Mouse (Mus musculus): ENCODE data around the gene Appl2. TPM values are rescaled to one million over a fixed set of nuclear protein-coding genes. Genes with fewer than 3 reads are reported as not detected.
A peak's percentile ranks its signal among the peaks of the same experiment; 100 is the strongest.
"Not testable (repeated sequence)": the region's sequence is repeated elsewhere in the genome, so short reads cannot be mapped to it uniquely, and the experiment has no call there.

Appl2 gene
- total RNA-seq (2021) = 10 to 100 TPM; 67.8 to 69.2 TPM
- long read RNA-seq, experiment 1, transcript Appl2-201 (21 exons, 3,020 nt) = major isoform, 11 of 36 reads
- long read RNA-seq, experiment 1, partial matches to known transcripts = 2 of 36 reads
- long read RNA-seq, experiment 1, other reads (novel, unspliced or antisense) = 23 of 36 reads
- long read RNA-seq, experiment 2, transcript Appl2-201 (21 exons, 3,020 nt) = major isoform, 28 of 49 reads
- long read RNA-seq, experiment 2, partial matches to known transcripts = 3 of 49 reads
- long read RNA-seq, experiment 2, other reads (novel, unspliced or antisense) = 18 of 49 reads

- intact Hi-C loops (cut with DNase I) = loop anchor here (5.0 kb wide), 1 partner anchor 74 kb away; the partner anchor contains the start of gene 1500009L16Rik
- TF ChIP-seq CTCF (IDR thresholded peaks at IDR 0.05) = no peak; the same call in 1 of the 2 replicates
- DNase-seq (ENCODE audit: extremely low spot score in 1 of 2, low spot score in 2 of 2) = peak; percentile 89
- Histone ChIP-seq H3K27ac (peak within 1 kb of the TSS; percentile 89), H3K4me3 (peak within 1 kb of the TSS; percentile 77)
These were observed at the start of gene Appl2 for GRCm38 (mm10) chr10:83648131-83649020. Gene Appl2 (minus strand): TSS chr10:83648738.

DNA sequence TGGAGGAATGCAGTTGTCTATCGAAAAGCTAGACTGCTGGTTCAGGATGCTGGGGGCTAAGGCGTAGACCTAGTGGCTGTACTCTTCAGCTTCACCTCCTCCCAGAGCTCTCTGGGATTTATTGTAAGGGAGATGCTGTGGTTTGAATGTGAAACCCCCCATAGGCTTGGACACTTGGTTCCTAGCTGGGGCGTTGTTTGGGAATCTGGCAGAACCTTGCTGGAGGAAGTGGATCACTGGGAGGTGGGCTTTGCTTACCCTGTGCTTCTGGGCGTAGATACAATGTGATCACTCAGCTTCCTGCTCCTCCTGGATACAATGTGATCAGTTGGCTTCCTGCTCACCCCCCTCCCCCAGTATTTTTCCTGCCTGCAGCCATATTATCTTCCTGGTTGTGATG lies 47.7 kb upstream of the Appl2 start:
- no peak overlapping the region for H3K27ac ChIP-seq
- no peak for TF ChIP-seq CTCF (IDR thresholded peaks at IDR 0.05)
- intact Hi-C loops (cut with DNase I) = no loop called here
- H3K4me3 ChIP-seq = no peak overlapping the region
- DNase-seq (ENCODE audit: extremely low spot score in 1 of 2, low spot score in 2 of 2) = no peak

GRCm38 (mm10) chr10:83692175-83692895 lies 43.8 kb upstream of the Appl2 start:
- no peak overlapping the region for H3K4me3 ChIP-seq
- H3K27ac ChIP-seq = no peak overlapping the region
- intact Hi-C loops (cut with DNase I) = no loop called here
- DNase-seq (ENCODE audit: extremely low spot score in 1 of 2, low spot score in 2 of 2) = no peak
- no peak for TF ChIP-seq CTCF (IDR thresholded peaks at IDR 0.05)

- Histone ChIP-seq H3K4me3 (no peak overlapping the region), H3K27ac (no peak overlapping the region)
- intact Hi-C loops (cut with DNase I) = loop anchor here (10.0 kb wide), 1 partner anchor 797 kb away; no protein-coding TSS in a partner anchor
- no peak for DNase-seq (ENCODE audit: extremely low spot score in 1 of 2, low spot score in 2 of 2)
- peak; percentile 41 for TF ChIP-seq CTCF (IDR thresholded peaks at IDR 0.05)
These were observed 39.7 kb upstream of the Appl2 start for GRCm38 (mm10) chr10:83688215-83688614.

GRCm38 (mm10) chr10:83681334-83681733 lies 32.8 kb upstream of the Appl2 start:
- no peak overlapping the region for H3K4me3 ChIP-seq
- no peak for TF ChIP-seq CTCF (IDR thresholded peaks at IDR 0.05)
- intact Hi-C loops (cut with DNase I) = loop anchor here (10.0 kb wide), 1 partner anchor 803 kb away; no protein-coding TSS in a partner anchor
- H3K27ac ChIP-seq = no peak overlapping the region
- no peak for DNase-seq (ENCODE audit: extremely low spot score in 1 of 2, low spot score in 2 of 2)

- no peak for DNase-seq (ENCODE audit: extremely low spot score in 1 of 2, low spot score in 2 of 2)
These were observed 18.0 kb upstream of the Appl2 start for GRCm38 (mm10) chr10:83666556-83666955.

DNA sequence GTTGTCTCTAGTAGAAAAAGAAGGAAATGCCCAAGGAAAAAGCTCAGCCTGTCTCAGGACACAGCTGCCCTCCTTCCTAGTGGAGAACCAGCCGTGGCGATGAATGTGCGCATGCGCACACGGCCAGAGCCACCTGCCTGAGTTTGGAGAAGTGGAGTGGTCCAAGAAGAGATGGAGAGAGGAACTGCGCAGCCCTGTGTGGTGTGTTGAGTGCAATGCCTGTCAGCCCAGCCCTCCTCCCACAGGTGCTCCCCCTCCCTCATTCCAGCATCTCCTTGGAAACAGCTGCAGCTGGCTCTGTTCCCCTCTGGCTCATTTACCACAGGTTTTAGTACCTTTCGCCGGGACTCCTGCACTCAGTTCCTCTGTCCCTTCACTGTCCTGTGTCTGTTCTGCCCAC lies 13.4 kb upstream of the Appl2 start:
- no peak overlapping the region for H3K4me3 ChIP-seq
- no peak for TF ChIP-seq CTCF (IDR thresholded peaks at IDR 0.05)
- DNase-seq (ENCODE audit: extremely low spot score in 1 of 2, low spot score in 2 of 2) = no peak
- intact Hi-C loops (cut with DNase I) = no loop called here
- no peak overlapping the region for H3K27ac ChIP-seq

More at GRCm38 (mm10) chr10:83666556-83666955, 18.0 kb upstream of the Appl2 start:
- TF ChIP-seq CTCF (IDR thresholded peaks at IDR 0.05) = no peak
- Histone ChIP-seq H3K4me3 (no peak overlapping the region), H3K27ac (no peak overlapping the region)
- intact Hi-C loops (cut with DNase I) = no loop called here

GRCm38 (mm10) chr10:83660605-83661004 lies 12.1 kb upstream of the Appl2 start:
- no peak overlapping the region for H3K4me3 ChIP-seq
- no peak; the same call in 1 of the 2 replicates for TF ChIP-seq CTCF (IDR thresholded peaks at IDR 0.05)
- intact Hi-C loops (cut with DNase I) = no loop called here
- DNase-seq (ENCODE audit: extremely low spot score in 1 of 2, low spot score in 2 of 2) = no peak
- H3K27ac ChIP-seq = no peak overlapping the region

DNA sequence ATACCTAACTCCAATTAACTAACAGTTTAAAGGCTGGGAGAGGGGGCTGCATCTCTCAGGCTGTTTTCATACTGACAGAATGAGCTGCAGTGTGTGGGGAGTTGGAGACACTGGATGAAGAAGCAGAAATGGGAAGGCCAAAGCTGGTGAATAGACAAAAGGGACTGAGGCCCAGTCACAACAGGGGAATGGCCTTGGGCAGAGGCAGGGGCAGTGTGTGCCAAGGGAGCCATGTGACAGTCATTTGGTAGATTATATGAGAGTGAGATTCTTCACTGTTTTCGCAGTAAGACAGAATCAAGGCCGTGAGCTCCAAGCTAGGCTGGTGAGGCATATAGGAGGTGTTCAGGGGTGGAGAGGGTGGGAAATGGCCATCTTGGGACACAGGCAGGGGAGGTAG lies 6.1 kb upstream of the Appl2 start:
- intact Hi-C loops (cut with DNase I) = no loop called here
- Histone ChIP-seq H3K4me3 (no peak overlapping the region), H3K27ac (no peak overlapping the region)
- TF ChIP-seq CTCF (IDR thresholded peaks at IDR 0.05) = no peak
- no peak for DNase-seq (ENCODE audit: extremely low spot score in 1 of 2, low spot score in 2 of 2)

- H3K27ac ChIP-seq; H3K4me3 ChIP-seq; DNase-seq (ENCODE audit: extremely low spot score in 1 of 2, low spot score in 2 of 2); intact Hi-C loops (cut with DNase I): not testable (repeated sequence)
These were observed 3.8 kb upstream of the Appl2 start for GRCm38 (mm10) chr10:83652205-83652866.

DNA sequence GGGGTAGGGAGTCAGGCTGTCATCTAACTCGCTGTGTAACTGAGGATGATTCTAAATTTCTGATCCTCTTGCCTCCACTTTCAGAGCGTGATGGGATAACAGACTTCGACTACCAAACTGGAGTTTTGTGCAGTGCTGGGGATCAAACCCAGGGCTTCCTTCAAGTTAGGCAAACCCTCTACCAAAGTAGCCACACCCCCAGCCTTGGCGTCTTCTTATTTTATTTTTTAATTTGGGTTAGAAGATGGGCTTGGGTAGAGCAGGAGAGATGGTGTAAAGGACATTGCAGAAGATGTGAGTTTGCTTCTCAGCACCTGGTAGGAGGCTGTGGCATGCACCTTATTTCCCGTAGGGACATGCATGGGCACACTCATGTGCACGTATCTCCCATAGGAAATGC lies 499 bp upstream of the Appl2 start:
- peak overlapping the region; percentile 77 for H3K4me3 ChIP-seq
- no peak for TF ChIP-seq CTCF (IDR thresholded peaks at IDR 0.05)
- intact Hi-C loops (cut with DNase I) = loop anchor here (5.0 kb wide), 1 partner anchor 73 kb away; the partner anchor contains the start of gene 1500009L16Rik
- no peak overlapping the region; the same call in 1 of the 2 replicates for H3K27ac ChIP-seq
- no peak for DNase-seq (ENCODE audit: extremely low spot score in 1 of 2, low spot score in 2 of 2)

All from left cerebral cortex, adult 2 months (tissue).